Mouse (Mus musculus) olfactory bulb, adult 2 months (tissue): ENCODE measurements around the gene Traf3ip3.

ENCODE experiments used
- CTCF ChIP-seq: fragments of 200-500 bp; IDR thresholded peaks from 2 replicates; pipeline ENCODE4 v1.5.1; 2012; ENCODE audit warnings: low read depth, mild to moderate bottlenecking, low read length, moderate library complexity; ENCODE audit not compliant: insufficient read depth
- POLR2A ChIP-seq: fragments of 200-500 bp; IDR thresholded peaks from 2 replicates; pipeline ENCODE4 v1.6.1; 2012; ENCODE audit warnings: mild to moderate bottlenecking, low read depth, low read length, moderate library complexity; ENCODE audit not compliant: insufficient read depth

DNA sequence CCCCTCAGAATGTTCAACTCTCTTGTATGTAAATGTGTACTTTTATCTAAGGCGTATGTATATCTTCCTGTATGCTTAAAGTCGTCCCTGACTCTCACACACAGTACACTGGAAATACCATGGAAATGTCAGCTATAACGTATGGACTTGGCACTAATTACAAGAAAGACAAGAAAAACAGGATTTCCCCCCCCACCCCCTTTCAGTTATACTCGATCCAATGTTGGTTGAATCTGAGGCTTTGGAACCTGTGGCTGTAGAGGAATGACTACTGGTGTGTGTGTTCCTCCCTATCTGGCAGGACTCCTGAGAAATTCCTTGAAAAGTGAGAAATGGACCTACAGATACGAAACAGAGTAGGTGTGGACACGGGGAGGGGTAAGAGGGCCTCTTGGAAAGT lies 13.2 kb downstream of the Traf3ip3 start:
- TF ChIP-seq POLR2A (no peak), CTCF (no peak)
